Mouse (Mus musculus) heart, postnatal 10 days (tissue): ENCODE measurements around the gene Scrn1. TPM values are rescaled to one million over a fixed set of nuclear protein-coding genes. Genes with fewer than 3 reads are reported as not detected.

Experiments used
- DNase-seq, 2 experiments: peaks; one replicate each; pipeline ENCODE4 v3.0.0; 2021
- intact Hi-C: fragments of 180-260 bp; cut with DNase I; formaldehyde crosslinking; loops from one replicate; pipeline ENCODE4 v1.15.1; 2025
- total RNA-seq, 2 experiments: library from RNA; stranded (reverse); gene quantifications; 2 replicates each; pipeline ENCODE4 v1.2.3; 2021

Scrn1 gene
- 1 to 10 TPM; 8.3 to 9.3 TPM for total RNA-seq

DNA sequence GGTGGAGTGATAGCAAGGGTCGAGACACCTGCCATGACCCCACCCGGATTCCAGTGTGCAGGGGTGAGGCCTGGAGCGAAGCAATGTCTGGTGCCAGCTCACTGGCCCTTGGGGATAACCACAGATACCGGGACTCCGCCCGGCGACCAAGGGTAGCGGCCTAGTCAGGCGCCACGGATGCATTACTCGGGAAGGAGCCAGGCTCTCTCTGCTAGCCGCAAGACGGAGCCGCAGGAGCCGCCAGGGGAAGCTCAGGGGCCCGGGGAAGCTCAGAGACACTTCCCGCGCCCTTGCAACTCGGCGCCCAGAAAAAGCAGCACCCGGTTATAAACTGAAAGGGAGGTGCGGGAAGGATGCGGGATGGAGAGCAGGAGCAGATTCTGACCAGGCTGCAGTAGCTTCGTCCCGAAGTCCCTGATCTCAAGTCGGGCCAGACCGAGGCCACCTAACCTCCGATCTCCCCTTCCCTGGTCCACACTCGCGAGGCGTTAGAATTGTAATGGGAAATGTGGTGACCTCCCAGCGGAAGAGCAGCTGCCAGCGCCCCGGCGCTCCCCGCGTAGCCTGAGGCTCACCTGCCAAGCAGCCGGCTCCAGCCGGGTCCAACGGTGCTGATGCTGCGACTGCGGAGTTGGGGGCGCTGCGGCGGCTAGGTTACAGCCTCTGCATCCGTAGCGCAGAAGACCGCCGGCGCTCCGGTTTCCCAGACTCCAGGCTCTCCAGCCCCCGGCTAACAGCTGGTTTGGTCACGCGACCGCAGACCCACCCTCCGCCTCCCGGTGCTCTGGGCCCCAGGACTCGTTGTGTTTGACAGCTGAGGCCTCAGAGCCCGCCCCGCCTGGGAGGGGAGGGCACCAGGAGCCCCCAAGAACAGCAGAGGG lies at the start of gene Scrn1:
TSS of gene Scrn1 (minus strand) at position 825 of the 881 bp plus-strand sequence.
- peak; percentile 71 to 74 for DNase-seq
- intact Hi-C loops, result no loop called here

DNA sequence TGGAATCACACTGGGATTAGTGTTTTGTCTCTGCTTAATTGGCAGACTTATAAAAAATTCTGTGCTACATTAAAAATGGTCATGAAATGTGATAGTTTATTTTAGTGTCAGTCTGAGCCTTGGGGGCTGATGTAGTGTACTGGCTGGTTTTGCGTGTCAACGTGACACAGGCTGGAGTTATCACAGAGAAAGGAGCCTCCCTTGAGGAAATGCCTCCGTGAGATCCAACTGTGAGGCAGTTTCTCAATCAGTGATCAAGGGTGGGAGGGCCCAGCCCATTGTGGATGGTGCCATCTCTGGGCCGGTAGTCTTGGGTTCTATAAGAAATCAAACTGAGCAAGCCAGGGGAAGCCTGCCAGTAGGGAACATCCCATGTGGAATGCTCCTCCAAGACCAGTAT lies 40.0 kb upstream of the Scrn1 start:
- intact Hi-C loops, result no loop called here
- DNase-seq, result no peak

DNA sequence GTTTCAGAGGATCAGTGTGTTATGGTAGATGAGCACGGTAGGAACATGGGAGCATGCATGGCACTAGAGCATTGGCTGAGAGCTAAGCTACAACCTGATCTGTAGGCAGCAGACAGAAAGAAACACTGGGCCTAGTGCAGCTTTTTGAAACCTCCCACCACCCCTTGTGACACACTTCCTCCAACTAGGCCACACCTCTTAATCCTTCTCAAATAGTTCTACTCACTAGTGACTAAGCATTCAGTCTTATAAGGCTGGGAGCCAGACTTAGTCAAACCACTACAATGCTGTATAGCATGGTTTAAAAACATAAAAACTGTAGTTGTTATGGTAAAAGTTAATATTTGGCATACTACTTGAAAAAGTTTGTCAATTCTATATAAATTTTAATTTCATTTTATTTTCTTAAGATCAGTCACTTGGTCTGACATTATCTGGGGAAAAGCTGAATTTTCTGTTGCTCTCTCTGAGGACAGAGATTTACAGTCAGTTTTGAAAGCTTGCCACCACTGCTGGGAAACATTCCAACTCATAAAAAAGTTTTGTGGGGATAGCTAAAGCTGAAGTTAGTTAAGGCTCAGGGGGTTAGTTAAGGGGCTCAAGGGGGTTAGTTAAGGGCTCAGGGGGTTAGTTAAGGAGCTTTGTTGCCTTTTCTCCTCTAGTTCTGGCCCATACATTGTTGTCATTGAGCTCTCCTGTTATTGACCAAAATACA lies 37.9 kb upstream of the Scrn1 start:
- DNase-seq, result peak; percentile 55 to 63
- intact Hi-C loops, result no loop called here

GRCm38 (mm10) chr6:54602891-54603290 lies 36.6 kb upstream of the Scrn1 start:
- intact Hi-C loops, result no loop called here

GRCm38 (mm10) chr6:54600681-54601347 lies 34.5 kb upstream of the Scrn1 start:
- no peak for DNase-seq
- intact Hi-C loops, result no loop called here

More at GRCm38 (mm10) chr6:54602891-54603290, 36.6 kb upstream of the Scrn1 start:
- DNase-seq, result no peak

DNA sequence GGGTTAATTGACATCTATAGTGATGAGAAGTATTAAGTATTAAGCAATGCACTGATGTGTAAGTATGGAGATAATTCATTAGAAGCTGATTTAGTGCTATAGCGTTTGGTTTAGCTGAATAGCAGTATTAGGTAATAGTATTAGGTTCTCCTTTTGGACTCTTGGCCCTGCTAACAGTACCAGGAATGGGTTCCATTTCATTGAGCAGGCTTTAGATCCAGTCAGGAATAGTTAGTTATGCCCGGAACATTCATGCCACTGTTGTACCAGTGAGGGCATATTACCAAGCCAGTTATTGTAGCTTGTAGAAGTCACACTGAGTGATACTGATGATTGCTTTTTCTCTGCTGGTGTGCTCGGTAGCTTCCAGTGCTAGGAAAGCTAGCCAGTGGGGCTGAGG lies 31.4 kb upstream of the Scrn1 start:
- intact Hi-C loops, result loop anchor here (10.0 kb wide), 2 partner anchors 217 to 377 kb away; partner anchors contain the start of genes Nod1 and Znrf2
- no peak for DNase-seq

DNA sequence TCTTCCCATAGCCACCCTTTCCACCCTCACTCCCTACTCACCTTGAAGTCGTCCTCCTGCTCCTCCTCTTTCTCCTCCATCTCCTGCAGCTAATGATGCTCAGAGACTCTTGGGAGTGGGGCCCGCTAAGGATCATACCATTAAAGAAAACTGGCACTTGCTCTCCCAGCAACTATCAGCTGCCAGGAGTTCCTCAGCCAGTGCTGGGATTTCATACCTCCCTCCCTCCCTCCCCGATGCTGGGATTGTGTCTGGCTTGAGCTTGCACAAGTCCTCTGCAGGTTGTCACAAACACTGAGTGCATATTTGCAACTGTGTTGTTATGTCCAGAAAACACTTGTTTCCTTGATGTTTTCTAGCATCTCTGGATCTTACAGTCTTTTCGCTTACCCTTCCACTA lies 30.9 kb upstream of the Scrn1 start, which contains the start of gene Fkbp14:
TSS of gene Fkbp14 (minus strand) at position 101 of the 400 bp plus-strand sequence.
- no peak for DNase-seq
- intact Hi-C loops, result loop anchor here (10.0 kb wide), 2 partner anchors 218 to 378 kb away; partner anchors contain the start of genes Nod1 and Znrf2

DNA sequence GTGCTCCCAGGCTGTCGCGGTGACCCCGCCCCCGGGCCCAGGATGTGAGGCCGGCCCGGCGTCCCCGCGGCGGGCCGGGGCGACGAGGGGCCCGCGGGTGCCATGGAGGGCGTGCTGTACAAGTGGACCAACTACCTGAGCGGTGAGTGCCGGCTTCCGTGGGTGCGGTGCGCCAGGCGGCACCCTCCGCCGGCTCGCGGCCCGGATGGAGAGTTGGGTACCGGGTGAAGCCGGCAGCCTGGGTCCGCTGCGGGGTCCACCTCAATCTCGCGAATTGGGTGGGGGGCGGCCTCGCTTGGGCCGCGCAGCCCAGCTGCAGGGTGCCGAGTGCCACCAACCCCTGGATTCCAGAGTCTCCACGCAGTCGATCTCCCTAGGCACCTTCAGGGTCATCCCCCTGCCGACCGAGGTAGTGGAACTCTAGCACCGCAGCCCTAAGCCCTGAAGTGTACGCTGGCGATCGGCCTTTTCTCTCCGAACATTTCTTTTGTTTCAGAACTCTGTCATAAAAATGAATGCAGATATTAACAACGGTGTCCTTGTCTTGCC lies 29.1 kb upstream of the Scrn1 start:
- no peak for DNase-seq
- intact Hi-C loops, result loop anchor here (2.0 to 10.0 kb wide), 4 partner anchors 33 to 379 kb away; partner anchors contain the start of genes Mturn, Nod1 and Znrf2

DNA sequence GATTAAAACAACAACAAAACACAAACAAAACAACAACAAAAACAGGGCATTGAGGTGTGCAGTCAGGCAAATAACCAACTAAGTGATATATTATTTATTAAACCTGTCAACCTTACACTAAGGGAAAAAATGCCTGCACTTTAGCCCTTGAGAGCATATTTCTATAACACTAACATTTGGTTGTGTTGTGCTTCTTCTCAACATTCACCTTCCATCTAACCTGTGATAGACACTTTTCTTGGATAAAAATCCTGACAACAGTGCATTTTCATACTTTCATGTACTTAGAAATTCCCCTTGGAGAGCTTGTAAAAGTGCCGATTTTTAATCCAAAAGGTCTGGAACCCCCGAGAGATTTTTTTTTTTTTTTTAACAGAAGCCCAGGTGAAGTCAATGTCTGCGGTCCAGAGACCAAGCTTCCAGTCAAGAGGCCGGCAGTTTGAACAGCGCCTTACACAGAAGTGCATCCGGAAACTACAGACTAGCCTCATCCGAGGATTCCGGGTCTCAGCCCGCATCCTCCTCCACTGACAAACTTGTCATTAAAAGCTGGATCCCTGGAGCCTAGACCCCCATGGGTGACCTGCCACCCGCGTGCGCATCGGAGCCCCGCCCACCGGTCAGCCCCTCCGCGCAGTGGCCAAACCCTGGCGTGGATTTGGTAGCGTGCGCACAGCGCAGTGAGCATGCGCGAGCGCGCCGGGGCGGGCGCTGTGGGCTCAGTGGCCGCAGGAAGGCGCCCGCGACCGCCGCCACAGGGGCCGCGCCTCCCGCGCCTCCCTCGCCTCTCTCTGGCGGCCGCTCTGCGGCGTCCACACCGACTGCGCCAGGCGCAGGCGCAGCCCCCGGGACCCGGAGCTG lies 28.4 kb upstream of the Scrn1 start, which contains the start of gene Plekha8:
TSS of gene Plekha8 (plus strand) at position 643 of the 861 bp plus-strand sequence.
- intact Hi-C loops, result loop anchor here (2.0 to 10.0 kb wide), 4 partner anchors 34 to 380 kb away; partner anchors contain the start of genes Mturn, Nod1 and Znrf2
- DNase-seq, result peak; percentile 94

DNA sequence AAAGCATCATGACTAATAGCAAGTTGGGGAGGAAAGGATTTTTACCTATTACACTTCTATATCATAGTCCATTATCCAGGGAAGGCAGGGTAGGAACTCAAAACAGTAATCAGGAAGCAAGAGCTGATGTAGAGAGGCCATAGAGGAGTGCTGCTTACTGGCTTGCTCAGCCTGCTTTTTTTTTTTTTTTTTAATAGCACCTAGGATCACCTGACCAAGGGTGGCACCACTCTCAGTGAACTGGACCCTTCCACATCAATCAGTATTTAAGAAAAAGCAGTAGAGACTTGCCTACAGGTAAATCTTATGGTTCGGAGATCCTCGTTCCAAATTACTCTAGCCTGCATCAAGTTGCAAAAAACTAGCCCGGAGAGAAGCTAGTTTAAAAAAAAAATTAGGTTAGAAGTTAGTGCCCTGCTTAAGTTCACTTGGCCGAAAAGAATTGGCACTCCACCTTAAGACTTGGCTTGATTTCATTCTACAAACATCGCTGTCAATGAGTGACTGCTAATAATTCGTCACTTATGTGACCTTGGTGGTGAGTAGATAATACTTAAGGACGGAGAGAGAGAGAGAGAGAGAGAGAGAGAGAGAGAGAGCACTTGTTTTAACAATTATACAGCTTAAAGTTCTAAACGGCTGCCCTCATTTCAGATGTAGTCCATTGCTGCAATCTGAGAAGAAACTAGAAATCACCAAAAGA lies 27.6 kb upstream of the Scrn1 start:
- intact Hi-C loops, result loop anchor here (2.0 to 10.0 kb wide), 4 partner anchors 35 to 381 kb away; partner anchors contain the start of genes Mturn, Nod1 and Znrf2

DNA sequence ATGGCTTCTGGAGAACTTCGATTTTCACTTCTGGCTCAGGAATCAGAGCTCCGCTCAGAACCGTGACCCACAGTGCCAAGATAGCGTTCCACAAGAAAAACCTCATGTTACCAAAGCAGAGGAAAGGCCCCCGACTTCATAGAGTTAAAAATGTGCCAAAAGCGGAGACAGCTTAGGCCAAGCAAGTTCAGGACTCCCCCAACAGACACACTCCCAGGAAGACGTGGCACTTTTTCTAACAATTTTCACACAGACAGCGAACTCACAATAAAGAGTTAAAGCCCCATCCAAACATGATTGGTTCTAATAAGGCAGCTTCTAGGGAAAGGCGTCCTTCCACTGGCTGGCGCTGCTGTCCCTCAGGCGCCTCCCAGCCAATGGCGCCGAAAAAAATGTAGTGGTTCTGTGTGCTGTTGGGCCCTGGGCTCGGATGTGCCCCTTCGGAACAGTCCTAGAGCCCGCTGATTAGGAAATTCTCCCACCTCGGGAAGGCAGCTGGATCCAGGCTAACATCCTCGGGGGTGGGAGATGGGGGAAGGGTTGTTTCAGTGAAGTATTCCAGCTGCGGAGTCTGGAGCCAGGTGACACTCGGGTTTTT lies 26.7 kb upstream of the Scrn1 start:
- DNase-seq, result peak; percentile 96
- intact Hi-C loops, result loop anchor here (10.0 kb wide), 2 partner anchors 222 to 382 kb away; partner anchors contain the start of genes Nod1 and Znrf2

More for the DNA sequence above, 27.6 kb upstream of the Scrn1 start:
- no peak for DNase-seq

GRCm38 (mm10) chr6:54591778-54592177 lies 25.5 kb upstream of the Scrn1 start:
- DNase-seq, result no peak
- intact Hi-C loops, result loop anchor here (10.0 kb wide), 2 partner anchors 223 to 383 kb away; partner anchors contain the start of genes Nod1 and Znrf2

- DNase-seq, result no peak
- intact Hi-C loops, result loop anchor here (10.0 kb wide), 2 partner anchors 224 to 384 kb away; partner anchors contain the start of genes Nod1 and Znrf2
These were observed 24.4 kb upstream of the Scrn1 start for GRCm38 (mm10) chr6:54590691-54591090.

DNA sequence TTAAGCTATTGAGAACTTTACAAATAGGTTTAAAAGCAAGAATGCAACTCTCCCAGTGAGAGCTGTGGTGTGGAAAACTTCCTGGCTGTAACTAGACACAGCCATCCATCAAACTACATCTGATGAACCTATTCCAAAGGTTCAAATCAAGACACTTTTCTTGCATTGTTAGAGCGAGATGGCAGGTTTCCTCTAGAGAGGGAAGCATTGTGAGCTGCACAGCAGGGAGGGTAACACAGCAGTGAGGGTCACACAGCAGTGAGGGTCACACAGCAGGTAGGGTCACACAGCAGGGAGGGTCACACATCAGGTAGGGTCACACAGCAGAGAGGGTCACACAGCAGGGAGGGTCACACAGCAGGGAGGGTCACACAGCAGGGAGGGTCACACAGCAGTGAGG lies 21.9 kb upstream of the Scrn1 start:
- no peak for DNase-seq
- intact Hi-C loops, result loop anchor here (5.0 kb wide), 1 partner anchor 109 kb away; no protein-coding TSS in a partner anchor

- no peak for DNase-seq
- intact Hi-C loops, result loop anchor here (2.0 to 5.0 kb wide), 2 partner anchors 43 to 110 kb away; no protein-coding TSS in a partner anchor
These were observed 21.4 kb upstream of the Scrn1 start for GRCm38 (mm10) chr6:54587683-54588082.

DNA sequence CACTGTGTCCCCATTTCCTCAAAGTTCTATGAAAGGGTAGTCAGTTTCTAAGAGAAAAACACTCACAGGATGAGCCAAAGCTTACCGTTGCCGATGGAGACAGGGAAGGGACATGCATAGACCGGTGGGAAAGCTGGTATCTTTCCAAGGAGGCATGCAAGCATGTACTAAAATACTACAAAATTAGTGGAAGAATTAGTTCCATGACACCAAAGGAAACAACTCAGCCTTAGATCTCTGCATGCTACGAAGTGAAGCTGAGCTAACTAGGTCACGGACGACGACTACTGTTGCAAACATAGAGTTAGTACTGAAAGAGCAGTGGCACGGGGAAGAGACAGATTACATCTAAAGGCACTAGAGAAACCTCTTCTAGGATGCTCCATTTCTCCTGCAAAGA lies 20.6 kb upstream of the Scrn1 start:
- intact Hi-C loops, result loop anchor here (2.0 to 5.0 kb wide), 2 partner anchors 44 to 110 kb away; no protein-coding TSS in a partner anchor

GRCm38 (mm10) chr6:54586175-54586574 lies 19.9 kb upstream of the Scrn1 start:
- intact Hi-C loops, result loop anchor here (2.0 to 5.0 kb wide), 2 partner anchors 45 to 111 kb away; no protein-coding TSS in a partner anchor
- DNase-seq, result peak; percentile 61 to 77

More for the DNA sequence above, 20.6 kb upstream of the Scrn1 start:
- DNase-seq, result no peak
